ENCODE assay signal across 18 mouse cellular contexts in genomic region chr12:82366754-82367153, GRCm38 (mm10).
DNase-seq lines count a peak whose midpoint lies in the region; ATAC-seq and TF ChIP-seq lines count a peak whose summit lies in the region.
"Had no signal": no experiment of that assay in that cellular context is flagged by ENCODE, and none has a peak within 500 bp of the region (broad histone marks: within the 10 kb centered on the region; RNA-seq: fewer than 3 reads in every experiment).

No protein-coding gene starts in this region.

- H3K4me3 ChIP-seq in intestine, embryonic 16.5 days (ENCODE audit: low read length) = no peak overlapping the region
- no peak overlapping the region for H3K4me3 ChIP-seq in intestine, embryonic 15.5 days (replicated peaks)
- no peak overlapping the region for H3K4me3 ChIP-seq in stomach, embryonic 16.5 days (replicated peaks; ENCODE audit: low read length)
- H3K4me3 ChIP-seq in stomach, postnatal 0 days (ENCODE audit: low read depth, low read length) = no peak overlapping the region
- H3K4me3 ChIP-seq in cerebellum, adult 2 months (replicated peaks; ENCODE audit: insufficient read depth, low read depth, low read length) = no peak overlapping the region
- H3K4me3 ChIP-seq: forebrain, embryonic 13.5 days; heart, adult 2 months; heart, embryonic 12.5 days; hindbrain, embryonic 10.5 days had no signal

- H3K9me3 ChIP-seq in intestine, embryonic 16.5 days (ENCODE audit: control insufficient read depth, low read length) = no peaks in the 10 kb centered on the region
- no peaks in the 10 kb centered on the region for H3K9me3 ChIP-seq in intestine, embryonic 15.5 days
- H3K9me3 ChIP-seq in stomach, embryonic 16.5 days (replicated peaks; ENCODE audit: control insufficient read depth, low read length) = no peaks in the 10 kb centered on the region
- no peaks in the 10 kb centered on the region for H3K9me3 ChIP-seq in stomach, postnatal 0 days (ENCODE audit: control insufficient read depth, low read length)
- H3K9me3 ChIP-seq: forebrain, embryonic 13.5 days; heart, embryonic 12.5 days; hindbrain, embryonic 10.5 days had no signal

- no peak for TF ChIP-seq POLR2A in cerebellum, adult 2 months (IDR thresholded peaks at IDR 0.05; ENCODE audit: borderline replicate concordance, insufficient read depth, low read length)

- no peak for TF ChIP-seq CTCF in stomach, postnatal 0 days (IDR thresholded peaks at IDR 0.05; ENCODE audit: low read depth)
- no peak for TF ChIP-seq CTCF in cerebellum, adult 2 months (IDR thresholded peaks at IDR 0.05; ENCODE audit: borderline replicate concordance, insufficient read depth, low read depth, low read length)

- H3K27ac ChIP-seq in intestine, embryonic 16.5 days (ENCODE audit: low read length) = no peak overlapping the region
- no peak overlapping the region for H3K27ac ChIP-seq in intestine, embryonic 15.5 days
- H3K27ac ChIP-seq in stomach, embryonic 16.5 days (ENCODE audit: low read length) = 0 out of 2 replicates have a peak overlapping the region, but pooled peaks have one; percentile 7
- no peak overlapping the region for H3K27ac ChIP-seq in stomach, postnatal 0 days (replicated peaks)
- no peak overlapping the region for H3K27ac ChIP-seq in cerebellum, adult 2 months (ENCODE audit: insufficient read depth, low read length)
- H3K27ac ChIP-seq: forebrain, embryonic 13.5 days; heart, adult 2 months; hindbrain, embryonic 10.5 days; hindbrain, embryonic 14.5 days had no signal

- DNase-seq in stomach, postnatal 0 days (ENCODE audit: low spot score) = no peak
- no peak for DNase-seq in cerebellum, adult 2 months
- no peak for DNase-seq in cerebellum, postnatal 25 days
- no peak for DNase-seq in frontal cortex, postnatal 14 days (ENCODE audit: low spot score in 2 of 2)
- DNase-seq: adrenal gland, postnatal 10 days; cerebellum, adult 11 months; cerebellum, postnatal 36 days; forebrain, postnatal 0 days; gastrocnemius, postnatal 36 days; heart, adult 2 months had no signal

- H3K27me3 ChIP-seq in intestine, embryonic 16.5 days (replicated peaks; ENCODE audit: control insufficient read depth, insufficient read depth, low read length) = no peaks in the 10 kb centered on the region
- no peaks in the 10 kb centered on the region for H3K27me3 ChIP-seq in intestine, embryonic 15.5 days (replicated peaks)
- no peaks in the 10 kb centered on the region for H3K27me3 ChIP-seq in stomach, embryonic 16.5 days (ENCODE audit: control insufficient read depth, insufficient read depth, low read length)
- no peaks in the 10 kb centered on the region for H3K27me3 ChIP-seq in stomach, postnatal 0 days (ENCODE audit: control insufficient read depth, insufficient read depth, low read length)
- H3K27me3 ChIP-seq in cerebellum, adult 2 months (ENCODE audit: control insufficient read depth, insufficient read depth, low read length) = no peaks in the 10 kb centered on the region
- H3K27me3 ChIP-seq: forebrain, embryonic 13.5 days; heart, embryonic 12.5 days had no signal

- H3K4me2 ChIP-seq in intestine, embryonic 16.5 days (ENCODE audit: low read depth, low read length) = no peak overlapping the region
- no peak overlapping the region for H3K4me2 ChIP-seq in intestine, embryonic 15.5 days (replicated peaks)
- no peak overlapping the region for H3K4me2 ChIP-seq in stomach, embryonic 16.5 days (ENCODE audit: low read depth, low read length)
- H3K4me2 ChIP-seq in stomach, postnatal 0 days (replicated peaks; ENCODE audit: low read depth) = no peak overlapping the region
- H3K4me2 ChIP-seq: forebrain, embryonic 13.5 days; heart, embryonic 12.5 days; hindbrain, embryonic 14.5 days had no signal

- no peaks in the 10 kb centered on the region for H3K36me3 ChIP-seq in intestine, embryonic 16.5 days (ENCODE audit: control insufficient read depth, insufficient read depth, low read length)
- no peaks in the 10 kb centered on the region for H3K36me3 ChIP-seq in intestine, embryonic 15.5 days
- no peaks in the 10 kb centered on the region for H3K36me3 ChIP-seq in stomach, embryonic 16.5 days (ENCODE audit: control insufficient read depth, insufficient read depth, low read length)
- H3K36me3 ChIP-seq in stomach, postnatal 0 days (ENCODE audit: control insufficient read depth, insufficient read depth, low read length) = no peaks in the 10 kb centered on the region

- H3K9ac ChIP-seq in intestine, embryonic 16.5 days (ENCODE audit: low read depth, low read length) = no peak overlapping the region
- no peak overlapping the region for H3K9ac ChIP-seq in intestine, embryonic 15.5 days
- H3K9ac ChIP-seq in stomach, embryonic 16.5 days (ENCODE audit: low read length) = no peak overlapping the region
- no peak overlapping the region for H3K9ac ChIP-seq in stomach, postnatal 0 days (ENCODE audit: low read length)
- H3K9ac ChIP-seq: forebrain, embryonic 13.5 days; forebrain, postnatal 0 days; heart, embryonic 12.5 days; hindbrain, embryonic 14.5 days had no signal

- 86% methylated on average over 6 of the region's 6 CpGs for WGBS in intestine, embryonic 16.5 days
- 82% methylated on average over 6 of the region's 6 CpGs for WGBS in intestine, embryonic 15.5 days
- 83% methylated on average over 6 of the region's 6 CpGs for WGBS in stomach, embryonic 16.5 days
- WGBS in stomach, postnatal 0 days = 83% methylated on average over 6 of the region's 6 CpGs
- 95% methylated on average over 6 of the region's 6 CpGs for WGBS in cerebellum, adult 2 months

- TF ChIP-seq EP300 in stomach, postnatal 0 days (optimal IDR thresholded peaks at IDR 0.05) = no peak

- peaks cover 8% of the 10 kb centered on the region; the same call in 1 of the 2 replicates for H3K4me1 ChIP-seq in intestine, embryonic 16.5 days (ENCODE audit: control insufficient read depth, insufficient read depth, low read length)
- no peaks in the 10 kb centered on the region for H3K4me1 ChIP-seq in intestine, embryonic 15.5 days (replicated peaks)
- H3K4me1 ChIP-seq in stomach, embryonic 16.5 days (ENCODE audit: control insufficient read depth, insufficient read depth, low read length) = peaks cover 2% of the 10 kb centered on the region; the same call in 1 of the 2 replicates
- no peaks in the 10 kb centered on the region for H3K4me1 ChIP-seq in stomach, postnatal 0 days (replicated peaks; ENCODE audit: control insufficient read depth, insufficient read depth)
- peaks cover 10% of the 10 kb centered on the region for H3K4me1 ChIP-seq in cerebellum, adult 2 months (ENCODE audit: control insufficient read depth, insufficient read depth, low read length)

- peak; percentile 54; the same call in 1 of the 2 replicates for ATAC-seq in intestine, embryonic 16.5 days
- ATAC-seq in intestine, embryonic 15.5 days = no peak
- no peak for ATAC-seq in stomach, embryonic 16.5 days (ENCODE audit: insufficient read depth, low FRiP score)
- no peak for ATAC-seq in stomach, postnatal 0 days (ENCODE audit: low FRiP score, low TSS enrichment)
- peak; percentile 33; the same call in 1 of the 2 replicates for ATAC-seq in megakaryocyte, adult 5-6 weeks (ENCODE audit: poor library complexity, severe bottlenecking)
- ATAC-seq: forebrain, embryonic 13.5 days; forebrain, postnatal 0 days had no signal

Comparison
In these comparisons a context has a peak if more than half of its experiments do, and no peak if none do; other contexts are left out.
1. ATAC-seq: peak in intestine, embryonic 16.5 days (single experiment) and megakaryocyte, adult 5-6 weeks (single experiment); none in intestine, embryonic 15.5 days (single experiment), stomach, embryonic 16.5 days (single experiment) and stomach, postnatal 0 days (single experiment).